ENCODE assay signal across 11 mouse cellular contexts in the genomic region with DNA sequence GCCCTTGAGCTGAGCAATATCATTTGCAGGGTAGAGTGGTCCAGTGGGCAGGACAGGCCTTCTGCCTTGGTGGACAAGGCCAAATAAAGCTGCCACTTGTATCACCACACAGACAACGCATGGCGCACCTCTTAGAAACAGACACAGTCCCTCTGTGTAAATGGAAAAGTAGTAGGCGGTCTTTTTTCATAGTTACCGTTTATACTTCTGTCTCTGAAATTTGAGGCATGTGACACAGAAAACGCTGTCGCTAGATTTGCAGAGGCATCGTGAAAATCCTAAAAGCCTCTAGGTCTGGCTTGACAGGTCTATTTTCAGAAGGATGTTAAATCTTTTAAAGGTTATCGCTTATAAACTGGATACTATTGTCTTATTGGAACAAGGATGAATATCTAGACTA.
"Had no signal": no experiment of that assay in that cellular context is flagged by ENCODE, and none has a peak within 500 bp of the region (broad histone marks: within the 10 kb centered on the region; RNA-seq: fewer than 3 reads in every experiment).

No protein-coding gene starts in this region.

- H3K36me3 ChIP-seq: kidney, embryonic 15.5 days; limb, embryonic 13.5 days; neural tube, embryonic 13.5 days had no signal

- H3K27ac ChIP-seq: kidney, embryonic 15.5 days; liver, embryonic 14.5 days had no signal

- H3K9ac ChIP-seq: kidney, embryonic 15.5 days; limb, embryonic 13.5 days; liver, embryonic 14.5 days; neural tube, embryonic 13.5 days had no signal

- H3K27me3 ChIP-seq: kidney, embryonic 15.5 days; limb, embryonic 13.5 days; neural tube, embryonic 13.5 days had no signal

- H3K4me3 ChIP-seq: kidney, embryonic 15.5 days; limb, embryonic 13.5 days; neural tube, embryonic 13.5 days had no signal

- DNase-seq: kidney, adult 2 months; kidney, postnatal 14 days; layer of hippocampus, postnatal 36 days; left cerebral cortex, postnatal 4 days; lung, adult 18-20 months; thymus, adult 18-20 months; thymus, postnatal 14 days had no signal

- H3K4me2 ChIP-seq: kidney, embryonic 15.5 days; neural tube, embryonic 13.5 days had no signal
